Mouse (Mus musculus) liver, adult 2 months (tissue): Measurements from ENCODE around the gene Cpz.

Experiments
- CTCF ChIP-seq: fragments of 200-500 bp; IDR thresholded peaks from 2 replicates; pipeline ENCODE4 v1.5.1; 2011; ENCODE audit warnings: low read depth, low read length, control low read depth
- POLR2A ChIP-seq: fragments of 200-500 bp; IDR thresholded peaks from 2 replicates; pipeline ENCODE4 v1.6.1; 2011; ENCODE audit warnings: low read length, control low read depth; ENCODE audit not compliant: insufficient read depth; ENCODE audit errors: extremely low read depth

DNA sequence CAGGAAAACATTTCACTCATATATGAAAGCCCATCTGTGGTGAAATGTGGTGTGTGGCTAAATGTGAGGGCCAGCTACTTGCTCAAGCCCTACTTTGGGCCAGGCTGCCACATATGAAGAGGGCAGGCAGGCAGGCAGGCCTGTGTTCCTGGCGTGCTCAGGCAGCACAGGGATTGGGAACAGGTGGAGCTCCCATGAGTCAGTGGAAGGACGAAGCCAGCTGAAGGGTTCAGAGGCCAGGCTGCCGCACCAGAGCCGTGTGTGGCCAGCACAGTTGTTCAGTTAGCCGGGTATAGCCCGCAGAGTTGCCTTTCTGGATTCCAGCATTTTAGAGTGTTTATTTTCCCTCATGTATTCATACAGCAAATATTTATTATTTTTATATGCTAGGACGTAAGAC, 68.1 kb downstream of the Cpz start:
- no peak for TF ChIP-seq CTCF
- no peak for TF ChIP-seq POLR2A
